Mouse (Mus musculus) cortical plate, adult 2 months (tissue): ENCODE results near the gene Pvrig. TPM values are rescaled to one million over a fixed set of nuclear protein-coding genes. Genes with fewer than 3 reads are reported as not detected.
"Not testable (repeated sequence)": the region's sequence is repeated elsewhere in the genome, so short reads cannot be mapped to it uniquely, and the experiment has no call there.

ENCODE experiments used
- H3K27ac ChIP-seq: fragments of 200-500 bp; 2 replicates; pipeline ENCODE4 v1.5.1; 2012; ENCODE audit warnings: low read length, control low read depth, inconsistent platforms; ENCODE audit not compliant: insufficient read depth
- H3K4me1 ChIP-seq: fragments of 200-500 bp; 2 replicates; pipeline ENCODE4 v1.6.1; 2011; ENCODE audit warnings: low read length; ENCODE audit not compliant: control insufficient read depth, insufficient read depth
- H3K4me3 ChIP-seq: fragments of 200-500 bp; 2 replicates; pipeline ENCODE4 v1.5.1; 2011; ENCODE audit warnings: mild to moderate bottlenecking, low read length, control low read depth; ENCODE audit not compliant: insufficient read depth
- CTCF ChIP-seq: fragments of 200-500 bp; IDR thresholded peaks from 2 replicates; pipeline ENCODE4 v1.5.1; 2011; ENCODE audit warnings: mild to moderate bottlenecking, control low read depth, low read length; ENCODE audit not compliant: insufficient read depth; ENCODE audit errors: extremely low read depth
- POLR2A ChIP-seq: fragments of 200-500 bp; IDR thresholded peaks from 2 replicates; pipeline ENCODE4 v1.6.1; 2011; ENCODE audit warnings: mild to moderate bottlenecking, low read length, control low read depth; ENCODE audit not compliant: insufficient read depth; ENCODE audit errors: extremely low read depth
- polyA plus RNA-seq: library from polyadenylated mRNA; depleted of rRNA; stranded (reverse); fragments of >200 nt; gene quantifications from 2 replicates; pipeline ENCODE4 v1.2.3, GENCODE M21; 2012; rRNA removed

Gene Pvrig
- 0.19 and 0.30 TPM in 2 replicates for polyA plus RNA-seq

DNA sequence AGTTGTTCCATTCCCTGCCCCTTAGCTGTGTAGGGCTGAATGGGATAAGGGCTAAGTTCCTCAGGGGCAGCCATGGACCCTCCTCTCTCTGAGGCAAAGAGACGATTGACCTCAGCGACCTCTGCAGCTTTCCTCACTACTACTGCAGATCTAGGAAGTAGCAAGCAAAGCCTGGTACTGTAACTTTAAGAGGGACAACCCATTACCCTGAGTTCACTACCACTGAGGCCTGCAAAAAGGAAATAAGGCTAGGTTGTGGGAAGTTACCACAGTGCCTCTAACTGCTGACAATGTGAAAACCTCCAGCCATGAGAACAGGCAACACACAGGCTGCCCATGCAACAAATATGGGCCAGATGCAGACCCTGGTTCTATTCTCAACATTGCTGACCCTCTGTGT, at the start of gene Pvrig:
Gene Pvrig, plus strand, starts transcription at position 301 of the 400 bp plus-strand sequence.
- Histone ChIP-seq H3K4me1 (no peaks in the 10 kb centered on the region), H3K4me3 (no peak within 1 kb of the TSS), H3K27ac (no peak within 1 kb of the TSS)
- TF ChIP-seq CTCF (no peak), POLR2A (no peak)

DNA sequence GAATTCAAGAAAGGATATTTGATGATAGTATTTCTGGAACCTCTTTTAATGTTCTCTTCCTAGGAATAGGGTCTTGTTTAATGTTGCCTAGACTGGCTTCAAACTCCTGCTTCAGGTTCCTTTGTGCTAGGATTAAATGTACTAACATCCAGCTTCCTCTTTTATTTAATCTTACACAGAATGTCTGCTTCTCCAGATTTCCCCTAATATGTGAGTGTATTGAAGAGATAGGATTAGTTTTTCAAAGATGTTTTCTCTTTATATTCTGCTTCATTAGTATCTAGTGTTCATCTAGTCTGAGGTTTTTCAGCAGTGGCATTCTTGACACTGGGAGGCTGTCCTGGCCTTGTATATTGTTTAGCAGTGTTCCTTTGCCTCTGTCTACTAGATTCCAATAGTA, 47.6 kb upstream of the Pvrig start:
- Histone ChIP-seq H3K4me3 (no peak overlapping the region), H3K4me1 (no peaks in the 10 kb centered on the region), H3K27ac (no peak overlapping the region)
- TF ChIP-seq POLR2A (no peak), CTCF (no peak)

GRCm38 (mm10) chr5:138299613-138300012, 42.1 kb upstream of the Pvrig start:
- Histone ChIP-seq H3K27ac (no peak overlapping the region), H3K4me3 (no peak overlapping the region), H3K4me1 (no peaks in the 10 kb centered on the region)
- no peak for TF ChIP-seq POLR2A
- no peak for TF ChIP-seq CTCF

- Histone ChIP-seq H3K4me3 (no peak overlapping the region), H3K4me1 (no peaks in the 10 kb centered on the region), H3K27ac (no peak overlapping the region)
- TF ChIP-seq POLR2A (no peak), CTCF (no peak)
Observed at GRCm38 (mm10) chr5:138312795-138313194, 29.0 kb upstream of the Pvrig start.

- Histone ChIP-seq H3K27ac (no peak overlapping the region), H3K4me3 (no peak overlapping the region), H3K4me1 (no peaks in the 10 kb centered on the region)
- TF ChIP-seq CTCF (no peak), POLR2A (no peak)
Observed at GRCm38 (mm10) chr5:138343216-138343615, 1.5 kb downstream of the Pvrig start.

DNA sequence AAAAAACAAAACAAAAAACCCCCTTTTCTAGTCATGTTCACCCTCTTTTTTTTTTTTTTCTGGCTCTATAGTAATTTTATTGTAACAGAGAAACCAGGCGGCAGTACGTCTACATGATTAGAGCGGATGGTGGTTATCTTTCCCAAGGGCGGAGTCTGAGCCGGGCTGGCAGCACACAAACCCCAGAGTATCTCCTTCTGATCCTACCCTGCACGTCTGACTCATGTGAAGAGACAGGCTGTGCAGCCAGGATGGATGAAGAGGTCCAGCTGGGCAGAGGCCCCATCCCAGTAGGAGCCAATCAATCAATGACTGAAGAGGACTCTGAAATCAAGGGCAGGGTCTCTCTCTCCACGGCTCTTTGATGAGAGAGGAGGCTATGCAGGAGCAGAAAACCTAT, 21.4 kb downstream of the Pvrig start:
- not testable (repeated sequence) for H3K4me1 ChIP-seq, H3K27ac ChIP-seq, H3K4me3 ChIP-seq

DNA sequence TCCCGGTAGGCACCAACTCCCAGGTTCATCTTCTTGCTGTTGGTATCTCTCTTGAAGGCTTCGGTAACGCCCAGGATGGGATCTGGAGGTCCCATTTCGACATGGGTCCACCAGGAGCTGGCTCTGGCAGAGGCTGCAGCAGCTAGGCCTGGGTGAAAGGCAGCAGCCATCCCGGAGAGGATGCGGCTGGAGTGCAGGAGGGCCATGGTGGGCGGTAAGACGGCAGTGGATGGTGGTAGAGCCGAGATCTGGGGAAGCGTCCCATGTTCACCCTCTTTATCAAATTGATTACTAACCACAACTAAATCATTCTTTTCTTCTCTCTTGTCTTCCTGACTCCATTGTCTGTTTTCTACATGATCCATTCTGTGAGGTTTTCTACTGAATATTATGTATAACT, 23.6 kb downstream of the Pvrig start:
- not testable (repeated sequence) for H3K4me3 ChIP-seq, H3K4me1 ChIP-seq, H3K27ac ChIP-seq

Other genes starting within 250 kb of the Pvrig start
- 16.5 and 18.2 TPM in 2 replicates for gene Zscan21, start 225.1 kb upstream of the Pvrig start, polyA plus RNA-seq
- 3.9 and 5.4 TPM in 2 replicates for gene Zfp113, start 186.2 kb upstream of the Pvrig start, polyA plus RNA-seq
- gene Cops6, start 180.9 kb upstream of the Pvrig start, polyA plus RNA-seq, result 131 and 139 TPM in 2 replicates
- gene Ap4m1, start 170.0 kb upstream of the Pvrig start, polyA plus RNA-seq, result 21.6 and 25.3 TPM in 2 replicates
- 17.1 and 19.7 TPM in 2 replicates for gene Mcm7, start 169.5 kb upstream of the Pvrig start, polyA plus RNA-seq
- gene Taf6, start 154.5 kb upstream of the Pvrig start, polyA plus RNA-seq, result 54.3 and 55.3 TPM in 2 replicates
- gene Cnpy4, start 154.5 kb upstream of the Pvrig start, polyA plus RNA-seq, result 13.3 and 15.8 TPM in 2 replicates
- gene Mblac1, start 147.6 kb upstream of the Pvrig start, polyA plus RNA-seq, result 5.7 and 7.3 TPM in 2 replicates
- gene Nxpe5, start 116.1 kb upstream of the Pvrig start, polyA plus RNA-seq, result not detected in 2 replicates
- gene Lamtor4, start 86.5 kb upstream of the Pvrig start, polyA plus RNA-seq, result 162 and 163 TPM in 2 replicates
- gene BC037034, start 77.9 kb upstream of the Pvrig start, polyA plus RNA-seq, result 83.9 and 86.5 TPM in 2 replicates
- 4.2 and 4.4 TPM in 2 replicates for gene Gal3st4, start 69.1 kb upstream of the Pvrig start, polyA plus RNA-seq
- gene Gm43720, start 62.0 kb upstream of the Pvrig start, polyA plus RNA-seq, result 0.02 and 0.08 TPM in 2 replicates
- 5.6 and 6.0 TPM in 2 replicates for gene Gpc2, start 62.0 kb upstream of the Pvrig start, polyA plus RNA-seq
- 2.8 and 3.0 TPM in 2 replicates for gene Stag3, start 61.7 kb upstream of the Pvrig start, polyA plus RNA-seq
- 16.0 and 17.2 TPM in 2 replicates for gene Zfp157, start 99.5 kb downstream of the Pvrig start, polyA plus RNA-seq
- 0.19 TPM in 1 of 2 replicates, not detected in the other for gene 1700123K08Rik, start 222.8 kb downstream of the Pvrig start, polyA plus RNA-seq